Mouse (Mus musculus) Muller cell, postnatal 12 days (primary cell): ENCODE data around the gene Ahnak2.
A peak's percentile ranks its signal among the peaks of the same experiment; 100 is the strongest.

Source experiments
- DNase-seq: peaks from one replicate; pipeline ENCODE4 v3.0.0-alpha.2; 2015; ENCODE audit errors: inconsistent ontology term

Ahnak2 gene

DNA sequence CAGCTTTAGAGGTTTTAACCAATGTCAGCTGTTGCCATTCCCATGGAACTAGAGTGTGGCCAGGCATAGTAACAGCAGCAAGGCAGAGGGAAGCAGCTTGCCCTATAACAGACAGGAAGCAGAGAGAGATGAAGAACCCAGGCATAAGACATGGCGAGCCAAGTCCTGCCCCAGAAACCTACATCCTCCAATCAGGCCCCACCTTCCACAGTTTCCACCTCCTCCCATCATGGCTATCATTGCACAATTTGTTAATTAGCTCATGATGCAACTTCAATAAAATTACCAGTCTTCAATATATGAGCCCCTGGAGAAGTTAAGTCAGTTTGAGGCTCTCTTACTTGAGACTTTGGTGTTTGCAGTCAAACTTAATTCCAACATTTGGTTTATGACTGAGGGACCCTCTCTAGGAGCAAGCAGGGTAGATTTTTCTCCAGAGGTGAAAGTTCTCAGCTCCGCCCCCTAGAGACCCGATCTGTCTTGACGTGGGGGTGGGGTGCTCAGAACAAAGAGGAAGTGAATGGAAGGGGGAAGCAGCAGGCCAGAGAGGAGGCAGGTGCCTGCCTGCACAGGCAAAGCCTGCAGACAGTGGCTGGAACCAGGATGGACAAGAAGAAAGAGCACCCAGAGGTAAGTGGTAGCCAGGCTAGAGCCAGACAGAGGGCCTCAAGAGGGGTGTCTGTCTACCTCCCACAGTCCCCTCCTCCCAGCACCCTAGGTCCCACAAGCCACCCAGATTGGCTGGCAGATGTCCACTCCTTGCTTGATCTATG is 42.1 kb downstream of the Ahnak2 start, which contains the start of gene Pld4:
Gene Pld4, plus strand, starts transcription at position 502 of the 773 bp plus-strand sequence.
- DNase-seq, result no peak

DNA sequence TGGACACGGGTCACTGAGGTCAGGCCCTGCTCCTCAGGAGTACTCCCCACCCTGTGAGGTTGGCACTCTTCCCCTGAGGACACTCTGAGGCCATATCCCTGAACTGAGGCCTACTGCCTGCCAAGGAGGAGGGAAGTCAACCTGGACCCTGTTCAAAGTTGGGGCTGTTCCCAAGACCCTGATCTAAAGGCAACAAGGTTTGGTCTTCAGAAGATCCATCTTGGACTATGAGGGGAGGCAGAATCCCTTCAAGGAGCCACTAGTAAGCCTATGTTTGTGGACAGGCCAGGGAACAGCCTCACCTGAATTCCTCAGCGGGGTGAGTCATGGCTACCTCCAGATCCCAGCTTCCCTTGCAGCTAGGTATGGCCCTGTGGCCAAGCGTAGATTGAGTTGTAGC is 43.0 kb downstream of the Ahnak2 start:
- DNase-seq, result no peak

DNA sequence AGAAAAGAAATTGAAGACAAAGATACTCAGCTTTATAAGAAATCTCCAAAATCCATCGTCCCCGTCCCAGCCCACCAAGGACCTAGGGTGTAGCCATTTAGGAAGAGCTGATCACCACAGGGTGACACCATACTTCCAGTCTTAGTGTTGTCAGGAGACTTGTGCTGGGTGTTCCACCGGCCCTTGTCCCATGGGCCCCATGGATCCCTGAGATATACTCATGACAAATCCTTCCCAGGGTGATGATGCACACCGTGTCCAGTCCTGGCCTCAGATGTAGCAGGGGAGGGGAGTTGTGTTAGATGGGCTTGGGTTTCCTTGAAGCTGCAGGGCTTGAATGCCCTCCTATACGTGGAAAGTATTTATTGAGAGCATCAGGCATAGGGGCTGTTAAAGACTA is 44.6 kb downstream of the Ahnak2 start:
- DNase-seq, result no peak

DNA sequence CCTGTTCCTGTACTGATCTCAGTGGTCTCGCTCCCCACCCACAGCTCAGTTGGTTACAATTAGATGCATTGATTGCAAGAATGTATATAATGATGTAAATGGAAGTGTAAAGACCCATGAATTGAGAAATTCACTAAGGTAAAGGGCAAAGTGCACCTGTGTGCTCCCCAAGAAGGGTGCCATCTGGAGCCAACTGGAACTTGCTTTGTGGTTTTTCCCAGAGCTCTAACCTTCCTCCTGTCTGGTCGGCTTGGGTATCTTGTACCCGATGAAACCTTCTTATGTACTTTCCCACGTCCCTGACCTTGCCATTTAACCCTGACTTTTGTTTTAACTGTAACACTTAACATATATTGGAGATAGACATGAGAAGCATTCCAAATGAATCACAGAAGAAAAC is 46.6 kb downstream of the Ahnak2 start:
- no peak for DNase-seq

DNA sequence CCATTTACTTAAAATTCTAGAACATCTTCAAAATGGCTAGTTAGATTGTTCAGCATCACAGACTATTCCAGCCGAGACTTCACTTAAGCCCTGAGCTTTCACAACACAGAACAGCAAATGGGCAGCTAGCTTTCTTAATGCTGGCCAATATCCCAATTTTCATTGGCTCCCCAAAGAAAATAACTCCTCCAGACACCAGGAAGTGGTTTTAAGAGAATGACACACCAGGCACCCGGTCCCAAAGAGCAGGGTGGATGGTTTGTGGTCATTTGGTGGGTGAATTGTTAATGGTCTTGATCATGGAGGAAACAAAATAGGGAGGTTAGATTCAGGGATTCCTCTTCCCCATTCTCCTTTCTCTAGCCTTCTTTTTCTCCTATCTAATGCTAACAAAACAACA is 50.1 kb downstream of the Ahnak2 start:
- DNase-seq, result peak; percentile 36

DNA sequence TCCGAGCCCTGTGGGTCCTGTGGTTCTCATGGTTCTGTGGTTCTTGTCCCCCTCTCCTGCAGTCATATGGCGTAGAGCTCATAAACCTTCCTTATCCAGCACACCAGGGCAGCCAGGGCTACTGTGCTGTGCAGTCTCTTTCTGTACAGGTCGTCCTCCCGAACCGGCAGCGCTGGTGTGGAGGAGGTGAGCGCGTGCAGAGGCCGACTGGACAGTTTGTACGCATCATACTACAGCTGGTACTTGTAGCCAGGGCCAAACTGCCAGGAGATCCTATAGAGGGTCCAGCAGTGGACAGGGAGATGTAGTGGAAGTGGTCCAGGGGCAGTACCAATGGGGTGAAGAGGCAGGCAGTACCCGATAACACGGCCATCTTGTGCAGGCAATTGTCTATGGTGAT is 51.5 kb downstream of the Ahnak2 start:
- DNase-seq, result no peak

DNA sequence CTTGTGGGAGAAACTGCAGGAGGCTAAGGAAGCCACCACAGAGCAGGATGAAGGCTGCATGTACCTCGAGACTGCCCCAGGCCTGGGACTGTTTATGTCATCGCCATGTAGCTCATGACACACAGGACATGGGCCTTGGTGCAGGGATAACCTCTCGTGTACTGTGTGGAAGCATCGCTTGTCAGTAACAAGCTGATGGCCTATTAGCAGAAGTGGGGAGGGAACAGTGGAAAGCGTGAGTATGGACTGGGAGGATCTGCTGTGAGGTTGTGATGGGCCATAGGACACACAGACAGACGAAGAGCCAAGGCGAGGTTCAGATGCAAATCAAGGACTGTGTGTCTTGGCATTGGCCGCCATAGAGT is 54.9 kb downstream of the Ahnak2 start:
- no peak for DNase-seq

DNA sequence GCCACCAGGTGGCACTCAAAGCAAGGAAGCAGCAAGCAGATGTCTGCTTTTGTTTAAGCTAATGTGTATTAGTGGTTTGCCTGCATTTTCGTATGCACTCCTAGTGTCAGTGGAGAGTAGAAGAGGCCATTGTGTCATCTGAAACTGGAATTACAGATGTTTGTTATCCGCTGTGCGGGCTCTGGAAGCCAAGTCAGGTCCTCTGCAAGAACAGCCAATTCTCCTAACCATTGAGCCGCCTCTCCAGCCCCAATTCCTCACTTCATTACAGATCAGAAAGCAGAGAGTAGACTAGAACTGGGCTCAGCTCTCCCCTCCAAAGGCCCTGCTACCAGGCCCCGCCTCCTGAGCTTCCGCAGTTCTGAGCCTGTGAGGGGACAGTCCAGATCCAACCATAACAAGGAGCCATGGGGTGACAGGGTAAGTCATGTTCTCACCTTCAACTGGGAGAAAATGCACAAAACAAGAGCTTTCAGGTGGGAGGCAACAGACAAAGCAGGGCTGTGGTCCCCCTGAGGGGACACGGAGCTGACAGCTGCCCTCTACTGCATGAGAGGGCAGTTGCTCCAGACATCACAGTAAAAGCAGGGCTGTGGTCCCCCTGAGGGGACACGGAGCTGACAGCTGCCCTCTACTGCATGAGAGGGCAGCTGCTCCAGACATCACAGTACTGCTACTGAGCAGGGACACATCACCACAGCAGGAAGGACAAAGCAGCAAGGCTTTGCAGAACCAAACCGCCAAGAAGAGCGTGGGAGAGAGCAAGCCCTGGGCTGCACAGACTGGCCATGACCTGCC is 55.5 kb downstream of the Ahnak2 start:
- peak; percentile 57 for DNase-seq

DNA sequence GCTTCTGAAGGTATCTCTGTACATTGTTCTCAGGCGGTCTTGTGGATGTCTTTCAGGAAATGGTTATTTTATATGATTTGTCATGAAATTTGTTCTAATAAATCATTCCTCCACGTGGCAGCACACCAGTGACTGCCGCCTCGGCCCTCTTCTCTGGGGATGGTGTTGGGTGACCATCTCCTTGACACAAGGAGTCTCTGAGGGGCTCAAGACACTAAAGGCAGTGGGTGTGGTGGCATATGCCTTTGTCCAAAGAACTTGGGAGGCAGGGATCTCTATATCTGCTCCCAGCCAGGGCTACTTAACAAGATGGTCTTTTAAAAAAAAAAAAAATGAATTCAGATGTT is 56.0 kb downstream of the Ahnak2 start:
- DNase-seq, result no peak

DNA sequence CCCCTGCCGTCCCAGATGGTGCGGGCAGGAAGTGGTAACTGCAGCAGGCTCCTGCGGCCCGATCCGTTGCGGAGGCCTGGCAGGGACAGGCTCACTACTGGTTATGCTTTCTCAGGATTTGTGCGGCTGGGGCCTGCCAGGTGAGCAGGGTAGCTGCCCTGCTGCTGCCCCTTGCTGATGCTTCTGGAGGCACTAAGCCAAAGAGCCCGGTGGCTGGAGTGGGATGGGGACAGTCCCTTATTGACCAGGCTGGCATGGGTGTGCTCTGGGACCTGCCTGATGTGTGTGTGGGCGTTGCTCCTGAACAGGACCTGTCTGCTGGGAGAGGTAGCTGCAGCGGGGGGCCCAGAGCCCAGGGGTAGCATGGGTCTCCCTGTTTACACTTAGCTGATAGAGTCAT is 56.7 kb downstream of the Ahnak2 start:
- DNase-seq, result no peak

DNA sequence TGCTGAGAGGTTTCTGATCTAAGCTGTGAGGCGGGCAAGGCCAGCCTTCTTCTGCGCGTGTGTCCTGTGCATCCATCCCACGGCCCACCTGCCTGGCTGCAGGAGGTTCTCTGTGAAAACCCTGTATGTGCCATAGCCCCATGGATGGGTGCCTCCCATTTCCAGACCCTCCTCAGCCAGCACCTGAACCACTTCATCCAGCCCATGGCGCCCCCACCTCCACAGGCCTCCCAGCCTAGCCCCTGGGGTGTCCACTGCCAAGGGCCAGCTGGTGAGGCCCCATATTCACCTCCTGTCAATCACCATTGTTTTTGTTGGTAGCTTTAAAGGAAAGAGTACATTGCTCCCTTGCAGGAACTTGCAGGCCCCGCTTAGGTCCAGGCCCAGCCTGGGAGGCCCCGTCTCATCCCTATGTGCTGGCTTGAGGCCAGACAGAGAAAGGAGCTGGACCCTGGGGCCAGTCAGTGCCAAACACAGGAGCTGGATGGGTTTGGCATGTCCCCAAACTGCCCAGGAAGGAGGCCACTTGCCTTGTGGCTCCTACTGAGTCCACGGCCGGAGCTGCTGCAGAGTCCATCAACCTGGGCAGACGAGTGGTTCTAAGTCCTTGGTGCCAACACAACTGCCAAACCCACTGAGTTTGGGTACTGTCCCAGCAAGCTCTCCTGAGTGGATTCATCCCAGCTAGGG is 57.4 kb downstream of the Ahnak2 start:
- no peak for DNase-seq

DNA sequence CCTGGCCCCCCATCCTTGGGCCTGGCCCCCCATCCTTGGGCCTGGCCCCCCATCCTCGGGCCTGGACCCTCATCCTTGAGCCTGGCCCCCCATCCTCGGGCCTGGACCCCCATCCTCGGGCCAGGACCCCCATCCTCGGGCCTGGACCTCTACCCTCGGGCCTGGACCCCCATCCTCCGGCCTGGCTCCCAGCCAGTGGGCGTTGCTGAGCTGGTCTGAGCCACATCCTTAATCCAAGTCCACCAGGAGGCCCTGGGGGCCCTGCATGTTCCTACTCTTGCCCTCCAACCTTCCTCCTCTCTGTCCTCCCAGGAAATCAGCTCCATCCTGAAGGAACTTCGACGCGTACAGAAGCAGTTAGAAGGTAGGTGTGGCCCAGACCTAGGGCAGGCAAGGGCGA is 58.2 kb downstream of the Ahnak2 start:
- no peak for DNase-seq

DNA sequence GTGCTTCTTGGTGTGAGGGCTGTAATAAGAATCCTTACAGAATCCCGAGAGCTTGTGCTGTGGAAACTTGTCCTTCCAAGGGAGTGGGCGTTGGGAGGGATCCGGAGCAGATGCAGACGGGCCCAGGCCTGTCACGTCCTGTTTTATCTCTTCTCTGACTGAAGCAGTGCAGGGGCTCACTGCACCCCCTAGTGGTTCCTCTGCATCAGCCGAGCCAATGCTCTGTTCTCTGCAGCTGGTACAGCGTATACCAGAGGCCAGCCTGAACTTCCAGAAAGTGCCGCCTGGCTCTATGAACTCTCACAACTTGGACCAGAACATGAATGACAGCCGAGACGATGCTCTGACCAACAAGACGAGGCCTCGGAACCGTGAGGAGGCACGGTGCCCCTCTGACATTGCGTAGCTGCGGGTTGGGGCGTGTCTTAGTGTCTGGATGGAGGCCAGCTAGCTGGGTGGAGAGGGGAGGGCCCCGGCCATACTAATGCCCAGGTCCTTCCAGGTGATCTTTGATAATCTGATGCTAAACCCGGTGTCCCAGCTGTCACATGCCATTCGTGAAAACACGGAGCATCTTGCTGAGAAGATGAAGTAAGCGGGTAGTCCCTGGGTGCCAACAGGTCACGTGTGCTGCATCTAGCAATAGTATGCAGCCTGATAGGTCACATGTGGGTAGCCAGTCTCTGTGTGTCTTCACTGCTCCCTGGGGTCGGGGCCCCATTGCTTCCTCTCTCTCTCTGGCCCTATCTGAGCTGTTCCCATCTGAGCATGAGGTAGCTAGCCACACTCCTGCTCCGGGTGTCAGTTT is 59.1 kb downstream of the Ahnak2 start:
- peak; percentile 70 for DNase-seq

DNA sequence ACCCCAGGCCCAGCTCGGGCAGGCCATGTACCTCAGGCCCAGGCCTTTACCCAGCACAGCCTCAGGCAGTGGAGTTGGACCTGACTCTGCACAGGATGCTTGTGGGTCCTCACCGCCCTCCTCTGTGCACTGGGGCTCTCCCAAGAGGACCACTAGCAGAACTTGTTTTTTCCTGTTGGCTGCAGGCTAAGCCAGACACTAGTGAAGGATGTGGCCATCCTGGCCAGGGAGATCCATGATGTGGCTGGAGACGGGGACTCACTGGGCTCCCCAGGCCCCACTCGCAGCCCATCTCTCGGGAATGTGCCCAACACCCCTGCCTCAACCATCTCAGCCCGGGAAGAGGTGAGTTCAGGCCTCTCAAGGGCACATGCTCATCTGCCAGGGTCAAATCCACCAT is 59.7 kb downstream of the Ahnak2 start:
- DNase-seq, result no peak

DNA sequence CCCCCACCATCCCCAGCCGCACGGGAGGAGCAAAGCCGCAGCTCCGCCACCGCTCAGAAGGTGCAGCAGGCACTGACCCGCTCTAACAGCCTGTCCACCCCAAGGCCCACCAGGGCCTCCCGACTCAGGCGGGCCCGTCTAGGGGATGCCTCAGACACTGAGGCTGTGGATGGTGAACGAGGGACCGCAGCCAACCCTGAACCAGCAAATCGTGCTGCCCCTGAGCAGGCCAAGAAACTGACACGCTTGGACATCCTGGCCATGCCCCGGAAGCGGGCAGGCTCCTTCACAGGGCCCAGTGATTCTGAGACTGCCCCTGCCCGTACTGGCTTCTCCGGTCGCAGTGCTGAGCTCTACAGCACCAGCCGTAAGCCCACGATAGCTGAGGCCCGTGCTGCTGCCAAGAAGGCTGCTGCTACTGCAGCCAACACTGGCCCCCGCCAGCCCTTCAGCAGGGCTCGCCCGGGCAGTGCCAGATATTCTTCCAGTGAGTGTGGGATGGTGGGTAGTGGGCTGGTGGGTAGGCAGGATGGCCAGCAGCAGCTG is 63.4 kb downstream of the Ahnak2 start:
- no peak for DNase-seq

DNA sequence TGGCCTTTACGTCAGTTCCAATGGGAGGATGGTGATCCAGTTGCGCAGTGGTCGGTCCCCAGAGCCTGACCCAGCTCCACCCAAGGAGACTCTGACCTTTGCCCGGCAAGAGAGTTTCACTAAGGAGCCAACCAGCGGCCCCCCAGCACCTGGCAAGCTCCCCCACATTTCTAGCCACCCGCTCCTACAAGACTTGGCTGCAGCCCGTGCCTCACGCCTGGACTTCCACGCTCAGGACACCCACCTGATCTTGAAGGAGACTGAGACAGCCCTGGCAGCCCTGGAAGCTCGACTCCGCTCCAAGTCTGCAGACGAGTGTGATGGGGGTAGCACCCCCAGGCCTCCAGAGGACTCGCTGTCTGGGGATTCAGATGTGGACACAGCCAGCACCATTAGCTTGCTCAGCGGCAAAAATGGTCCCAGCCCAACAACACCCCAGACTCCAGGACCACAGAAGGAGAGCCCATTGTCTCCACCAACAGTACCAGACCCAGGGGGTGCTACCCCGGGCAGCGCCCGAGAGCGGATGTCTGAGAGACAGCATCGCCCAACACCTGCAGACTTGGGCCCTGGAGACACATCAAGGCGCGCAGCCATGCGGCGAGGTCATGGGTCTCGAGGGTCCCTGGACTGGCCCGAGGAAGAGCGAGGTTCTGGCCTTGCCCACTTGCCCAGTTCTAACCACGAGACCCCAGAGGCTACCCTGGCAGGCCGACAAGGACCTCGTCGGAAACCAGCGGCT is 64.0 kb downstream of the Ahnak2 start:
- no peak for DNase-seq

DNA sequence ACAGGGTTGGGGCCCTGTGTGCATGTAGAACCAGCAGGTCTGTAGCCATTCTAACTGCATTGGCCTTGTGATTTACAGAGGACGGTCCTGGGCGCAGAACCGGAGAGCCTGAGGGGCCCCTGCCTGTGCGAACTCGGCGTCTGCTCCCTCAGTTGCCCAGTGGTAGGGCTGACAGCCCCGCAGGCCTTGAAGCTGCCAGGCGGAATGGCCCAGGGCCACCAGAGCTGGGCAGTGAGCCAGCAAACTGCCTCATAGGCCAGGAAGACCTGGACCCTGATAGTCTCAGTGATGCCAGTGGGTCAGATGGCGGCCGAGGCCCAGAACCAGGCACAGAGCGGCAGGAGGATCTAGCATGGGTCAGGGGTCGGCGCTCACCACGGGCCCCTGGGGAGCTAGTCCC is 64.7 kb downstream of the Ahnak2 start:
- DNase-seq, result peak; percentile 67

DNA sequence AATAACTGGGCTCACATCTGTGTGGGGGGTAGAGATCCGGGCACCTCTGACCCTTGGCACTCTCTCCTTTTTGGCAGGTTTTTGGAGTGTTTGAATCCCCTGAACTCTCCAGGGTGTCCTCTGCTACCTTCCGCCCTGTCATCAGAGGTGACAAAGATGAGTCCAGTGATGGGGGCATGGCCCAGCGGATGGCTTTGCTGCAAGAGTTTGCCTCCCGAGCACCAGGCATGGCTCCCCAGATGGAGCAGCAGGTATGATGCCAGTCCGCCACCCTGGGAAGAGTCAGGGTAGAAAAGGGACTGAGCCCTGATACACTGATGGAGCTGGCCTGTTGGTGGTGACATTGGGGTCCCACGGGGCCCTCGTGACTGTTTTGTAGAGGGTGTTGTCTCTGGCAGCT is 65.4 kb downstream of the Ahnak2 start:
- DNase-seq, result no peak

DNA sequence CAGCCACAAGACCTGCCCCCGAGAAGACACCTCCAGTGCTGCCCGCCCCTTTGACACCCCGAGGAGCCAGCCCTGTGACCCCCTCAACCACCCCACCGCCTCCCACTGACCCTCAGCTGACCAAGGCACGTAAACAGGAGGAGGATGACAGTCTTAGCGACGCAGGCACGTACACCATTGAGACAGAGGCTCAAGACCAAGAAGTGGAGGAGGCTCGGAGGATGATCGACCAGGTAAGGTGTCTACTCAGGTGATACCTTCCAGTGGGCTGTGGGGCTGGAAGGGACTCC is 65.9 kb downstream of the Ahnak2 start:
- DNase-seq, result no peak

DNA sequence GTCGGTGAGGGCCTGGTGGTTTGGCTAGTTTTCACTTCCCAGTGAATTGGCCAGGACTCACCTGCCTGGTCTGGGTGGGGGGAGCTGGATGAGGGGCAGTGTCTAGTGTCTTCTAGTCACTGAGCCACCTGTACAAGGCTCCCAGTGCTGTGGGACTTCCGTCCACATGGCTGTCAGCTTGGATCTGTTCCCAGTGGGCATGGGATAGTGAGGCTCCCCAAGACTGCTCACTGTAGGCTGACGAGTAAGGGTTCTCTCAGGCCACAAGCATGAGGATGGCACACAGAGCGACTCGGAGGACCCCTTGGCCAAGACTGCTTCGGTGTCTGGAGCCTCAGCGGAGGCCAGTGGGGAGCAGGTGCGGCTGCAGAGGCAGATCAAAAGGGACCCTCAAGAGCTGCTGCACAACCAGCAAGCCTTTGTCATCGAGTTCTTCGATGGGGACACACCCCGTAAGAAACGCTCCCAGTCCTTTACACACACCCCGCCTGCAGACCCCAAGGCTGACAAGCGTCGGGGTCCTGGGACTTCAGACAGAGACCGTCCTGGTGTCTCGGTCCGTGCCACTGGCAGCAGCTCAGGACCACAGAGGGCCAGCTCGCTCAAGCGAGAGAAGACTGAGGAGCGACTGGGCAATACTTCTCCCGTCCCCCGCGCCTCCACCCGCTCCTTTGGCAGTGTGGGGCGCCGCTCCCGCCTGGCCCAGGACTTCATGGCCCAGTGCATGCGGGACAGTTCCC is 66.4 kb downstream of the Ahnak2 start:
- no peak for DNase-seq
